Mouse (Mus musculus) left cerebral cortex, postnatal 14 days (tissue): ENCODE measurements around the gene Dnttip1. TPM values are rescaled to one million over a fixed set of nuclear protein-coding genes. Genes with fewer than 3 reads are reported as not detected.
"Not testable (repeated sequence)": the region's sequence is repeated elsewhere in the genome, so short reads cannot be mapped to it uniquely, and the experiment has no call there.

ENCODE experiments used
- DNase-seq, 2 experiments: peaks; one replicate each; pipeline ENCODE4 v3.0.0; 2021 to 2022; ENCODE audit warnings: low spot score in 2 of 2, mixed read lengths in 1 of 2
- intact Hi-C: fragments of 180-260 bp; cut with DNase I; formaldehyde crosslinking; loops from one replicate; pipeline ENCODE4 v1.15.1; 2025
- total RNA-seq, 2 experiments: library from RNA; stranded (reverse); gene quantifications; 2 replicates each; pipeline ENCODE4 v1.2.3; 2021

Dnttip1 gene
- total RNA-seq, 2 experiments from 2014 or later, result 32.8 to 35.6 TPM

DNA sequence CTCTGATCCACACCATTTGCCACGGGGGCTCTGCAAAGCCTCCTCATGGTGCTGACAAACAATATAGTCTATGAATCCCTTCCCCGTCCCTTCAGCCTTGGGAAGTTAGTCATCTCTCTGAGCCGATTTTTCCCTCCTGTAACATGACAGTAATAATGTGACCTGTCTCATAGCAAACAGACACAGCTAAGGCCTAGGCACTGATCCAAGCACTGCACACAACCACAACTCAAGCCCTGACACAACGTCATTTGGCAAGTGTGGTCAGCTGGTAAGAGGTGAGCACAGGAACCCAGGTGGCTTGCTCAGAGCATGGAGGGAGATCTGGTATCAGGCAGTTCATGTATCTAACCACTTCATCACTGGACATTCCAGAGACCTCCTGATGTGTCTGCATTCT lies 50.1 kb downstream of the Dnttip1 start:
- no peak for DNase-seq
- intact Hi-C loops, result no loop called here

GRCm38 (mm10) chr2:164798554-164798953 lies 52.8 kb downstream of the Dnttip1 start:
- intact Hi-C loops, DNase-seq: not testable (repeated sequence)

GRCm38 (mm10) chr2:164800252-164801004 lies 54.6 kb downstream of the Dnttip1 start:
- no peak for DNase-seq
- intact Hi-C loops, result no loop called here

- intact Hi-C loops, result no loop called here
- no peak for DNase-seq
These were observed 57.6 kb downstream of the Dnttip1 start for GRCm38 (mm10) chr2:164803201-164803920.

DNA sequence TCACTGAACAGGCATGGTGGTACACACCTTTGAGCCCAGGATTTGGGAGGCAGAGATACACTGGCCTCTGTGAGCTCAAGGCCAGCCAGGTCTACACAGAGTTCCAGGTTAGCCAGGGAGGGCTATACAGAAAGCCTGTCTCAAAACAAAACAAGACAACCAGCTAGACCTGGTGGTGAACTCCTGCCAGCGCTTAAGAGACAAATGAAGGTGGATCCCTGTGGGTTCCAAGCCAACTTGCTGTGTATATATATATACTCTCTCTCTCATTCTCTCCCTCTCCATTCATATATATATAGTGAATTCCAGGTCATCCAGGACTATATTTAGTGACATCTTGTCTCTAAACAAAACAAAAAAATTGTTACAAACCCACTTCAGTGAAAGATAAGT lies 58.1 kb downstream of the Dnttip1 start:
- intact Hi-C loops, result no loop called here

DNA sequence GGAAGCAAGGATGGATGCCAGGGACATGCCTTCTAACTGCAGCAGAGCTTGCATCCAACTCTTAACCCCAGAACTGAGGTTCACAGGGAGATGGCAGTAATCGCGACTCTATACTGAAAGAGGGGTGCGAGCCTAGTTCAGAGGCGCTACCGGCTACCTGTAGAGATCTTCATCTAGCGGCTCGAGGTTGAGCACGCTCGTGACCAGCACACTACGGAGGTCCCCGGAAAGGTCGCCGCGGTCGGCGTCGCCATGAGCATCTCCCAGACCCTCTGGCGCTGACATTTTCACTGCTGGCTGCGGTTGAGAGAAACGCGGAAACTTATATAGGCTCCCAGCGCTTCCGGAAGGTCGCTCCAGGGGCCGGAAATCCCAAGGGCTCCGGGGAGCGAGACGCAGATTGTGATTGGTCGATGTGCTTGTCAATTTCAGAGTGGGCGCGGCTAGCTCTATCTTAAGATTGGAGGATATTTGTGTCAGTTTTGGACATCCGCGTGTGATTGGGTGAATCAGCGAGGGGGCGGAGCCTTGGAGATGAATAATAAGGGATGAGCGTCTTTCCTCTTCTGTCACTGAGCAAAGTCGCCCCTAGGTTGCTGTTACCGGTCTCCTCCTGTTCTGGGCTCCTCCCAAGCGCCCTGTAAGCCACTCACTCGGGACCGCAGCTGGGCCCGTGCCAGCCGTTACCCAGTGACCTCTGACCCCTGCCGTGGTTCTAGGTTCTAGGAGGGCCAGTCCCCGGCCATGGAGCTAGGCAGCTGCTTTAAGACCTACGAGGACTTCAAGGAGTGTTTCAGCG lies 58.9 kb downstream of the Dnttip1 start, which contains the start of the genes Acot8 and Zswim3:
TSS of gene Acot8 (minus strand) at position 350 of the 799 bp plus-strand sequence.
TSS of gene Zswim3 (plus strand) at position 566 of the 799 bp plus-strand sequence.
- peak; percentile 99 to 100 for DNase-seq
- intact Hi-C loops, result no loop called here

More for the DNA sequence above, 58.1 kb downstream of the Dnttip1 start:
- no peak for DNase-seq

- intact Hi-C loops, result no loop called here
- peak in 1 of 2 experiments; percentile 28 for DNase-seq
These were observed 59.5 kb downstream of the Dnttip1 start for GRCm38 (mm10) chr2:164805332-164805718.

- no peak for DNase-seq
- intact Hi-C loops, result no loop called here
These were observed 60.8 kb downstream of the Dnttip1 start for GRCm38 (mm10) chr2:164806614-164807013.

- no peak for DNase-seq
- intact Hi-C loops, result no loop called here
These were observed 67.8 kb downstream of the Dnttip1 start for GRCm38 (mm10) chr2:164813557-164813956.

DNA sequence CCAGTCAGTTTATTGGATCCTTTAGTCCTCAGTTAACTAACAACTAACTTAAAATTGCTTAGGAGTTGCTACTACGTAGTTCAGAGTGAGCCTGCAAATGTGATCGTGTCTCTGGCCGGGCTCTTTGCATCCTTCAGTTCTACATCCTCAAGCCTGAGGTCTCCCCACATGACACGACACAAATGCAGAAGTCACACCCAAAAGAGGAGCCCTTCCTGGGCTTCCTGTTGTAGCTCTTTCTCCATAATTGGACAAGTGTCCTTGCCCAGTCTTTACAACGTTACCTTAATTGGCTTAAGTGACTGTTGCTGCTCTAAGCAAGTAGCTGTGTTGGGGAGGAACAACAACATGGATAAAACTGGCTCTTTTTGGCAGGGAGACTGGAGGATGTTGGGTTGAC lies 69.6 kb downstream of the Dnttip1 start:
- DNase-seq, result no peak
- intact Hi-C loops, result no loop called here

DNA sequence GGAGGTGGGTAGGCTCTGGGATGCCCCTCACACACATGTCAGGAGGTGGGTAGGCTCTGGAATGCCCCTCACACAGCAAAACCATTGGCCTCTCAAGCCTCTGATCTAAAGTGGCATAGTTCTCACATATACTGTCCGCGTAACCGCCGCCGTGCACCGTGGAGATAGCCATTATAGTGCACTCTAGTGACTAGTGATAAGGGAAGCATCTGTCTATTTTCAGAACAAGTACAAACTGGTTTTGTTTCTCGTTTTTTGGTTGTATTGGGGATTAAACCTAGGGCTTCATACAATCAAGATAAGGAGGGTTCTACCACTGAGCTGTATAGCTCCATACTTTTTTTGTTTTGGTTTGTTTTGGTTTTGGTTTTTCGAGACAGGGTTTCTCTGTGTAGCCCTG lies 70.0 kb downstream of the Dnttip1 start:
- DNase-seq, result no peak
- intact Hi-C loops, result no loop called here

GRCm38 (mm10) chr2:164817206-164817605 lies 71.4 kb downstream of the Dnttip1 start:
- intact Hi-C loops, result no loop called here

DNA sequence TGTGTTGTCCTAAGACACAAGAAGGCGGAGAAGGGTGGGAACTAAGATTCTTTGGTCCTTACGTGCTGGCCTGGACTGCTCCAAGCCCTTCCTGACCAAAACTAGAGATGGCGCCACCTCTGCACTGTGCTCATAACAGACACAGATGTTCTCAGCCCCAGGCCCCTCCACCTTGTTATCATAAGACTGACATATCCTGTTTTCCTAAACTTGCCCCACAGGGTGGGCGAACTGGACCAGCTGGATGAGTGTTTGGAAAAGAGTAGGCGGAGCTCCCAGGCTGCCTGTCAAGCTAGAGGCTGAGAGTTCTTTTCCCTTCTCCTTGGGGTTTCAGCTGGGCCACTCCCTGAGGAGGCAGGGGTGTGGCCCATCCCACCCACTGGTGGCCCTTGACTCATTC lies 71.9 kb downstream of the Dnttip1 start:
- no peak for DNase-seq
- intact Hi-C loops, result no loop called here

More at GRCm38 (mm10) chr2:164817206-164817605, 71.4 kb downstream of the Dnttip1 start:
- no peak for DNase-seq

Other genes starting within 250 kb of the Dnttip1 start
- 100 to 1,000 TPM; 115 to 122 TPM for gene Pigt, start 248.5 kb upstream of the Dnttip1 start, total RNA-seq
- gene Wfdc2, start 183.6 kb upstream of the Dnttip1 start, total RNA-seq, result 1 to 10 TPM; 1.0 to 1.6 TPM
- gene Spint3, start 172.5 kb upstream of the Dnttip1 start, total RNA-seq, result not detected
- gene Wfdc6a, start 160.5 kb upstream of the Dnttip1 start, total RNA-seq, result under 1 TPM; 0.72 to 0.92 TPM
- gene Eppin, start 152.4 kb upstream of the Dnttip1 start, total RNA-seq, result not detected
- gene Wfdc6b, start 132.5 kb upstream of the Dnttip1 start, total RNA-seq, result not detected
- gene Wfdc8, start 132.4 kb upstream of the Dnttip1 start, total RNA-seq, result not detected
- gene Wfdc16, start 107.2 kb upstream of the Dnttip1 start, total RNA-seq, result not detected
- gene Wfdc10, start 89.9 kb upstream of the Dnttip1 start, total RNA-seq, result not detected
- gene Wfdc9, start 89.4 kb upstream of the Dnttip1 start, total RNA-seq, result not detected
- gene Wfdc11, start 71.9 kb upstream of the Dnttip1 start, total RNA-seq, result not detected
- not detected for gene Wfdc13, start 60.9 kb upstream of the Dnttip1 start, total RNA-seq
- gene Spint4, start 47.5 kb upstream of the Dnttip1 start, total RNA-seq, result not detected
- gene Spint5, start 30.7 kb upstream of the Dnttip1 start, total RNA-seq, result not detected
- gene Wfdc3, start 52 bp upstream of the Dnttip1 start, total RNA-seq, result 1 to 10 TPM in 1 of 2 experiments, under 1 TPM in 1; 0.92 to 1.1 TPM
- 1 to 10 TPM; 2.0 to 3.0 TPM for gene Ube2c, start 23.9 kb downstream of the Dnttip1 start, total RNA-seq
- gene Tnnc2, start 34.0 kb downstream of the Dnttip1 start, total RNA-seq, result 1 to 10 TPM in 1 of 2 experiments, not detected in 1; 1.1 TPM
- gene Snx21, start 39.8 kb downstream of the Dnttip1 start, total RNA-seq, result 10 to 100 TPM; 46.0 to 46.8 TPM
- 10 to 100 TPM; 25.8 to 27.7 TPM for gene Acot8, start 58.9 kb downstream of the Dnttip1 start, total RNA-seq
- gene Zswim3, start 59.1 kb downstream of the Dnttip1 start, total RNA-seq, result 1 to 10 TPM; 7.7 to 8.3 TPM
- gene Zswim1, start 76.7 kb downstream of the Dnttip1 start, total RNA-seq, result 10 to 100 TPM; 21.4 to 22.0 TPM
- not detected for gene Spata25, start 82.6 kb downstream of the Dnttip1 start, total RNA-seq
- 10 to 100 TPM; 88.4 to 91.6 TPM for gene Ctsa, start 86.9 kb downstream of the Dnttip1 start, total RNA-seq
- gene Neurl2, start 87.5 kb downstream of the Dnttip1 start, total RNA-seq, result 1 to 10 TPM; 3.6 to 4.5 TPM
- 10 to 100 TPM; 86.5 to 92.3 TPM for gene Pltp, start 111.7 kb downstream of the Dnttip1 start, total RNA-seq
- gene Pcif1, start 133.3 kb downstream of the Dnttip1 start, total RNA-seq, result 10 to 100 TPM; 38.7 to 41.4 TPM
- gene Zfp335, start 165.8 kb downstream of the Dnttip1 start, total RNA-seq, result 10 to 100 TPM; 24.1 to 25.4 TPM
- gene Mmp9, start 194.8 kb downstream of the Dnttip1 start, total RNA-seq, result 1 to 10 TPM; 1.4 to 1.9 TPM
- gene Slc12a5, start 214.8 kb downstream of the Dnttip1 start, total RNA-seq, result 100 to 1,000 TPM; 451 to 495 TPM